Mouse (Mus musculus): ENCODE results near the gene Commd7. TPM values are rescaled to one million over a fixed set of nuclear protein-coding genes. Genes with fewer than 3 reads are reported as not detected.

Commd7 gene
- total and polyA plus RNA-seq, 3 experiments, result 20.9 to 30.9 (median 29.7) TPM

DNA sequence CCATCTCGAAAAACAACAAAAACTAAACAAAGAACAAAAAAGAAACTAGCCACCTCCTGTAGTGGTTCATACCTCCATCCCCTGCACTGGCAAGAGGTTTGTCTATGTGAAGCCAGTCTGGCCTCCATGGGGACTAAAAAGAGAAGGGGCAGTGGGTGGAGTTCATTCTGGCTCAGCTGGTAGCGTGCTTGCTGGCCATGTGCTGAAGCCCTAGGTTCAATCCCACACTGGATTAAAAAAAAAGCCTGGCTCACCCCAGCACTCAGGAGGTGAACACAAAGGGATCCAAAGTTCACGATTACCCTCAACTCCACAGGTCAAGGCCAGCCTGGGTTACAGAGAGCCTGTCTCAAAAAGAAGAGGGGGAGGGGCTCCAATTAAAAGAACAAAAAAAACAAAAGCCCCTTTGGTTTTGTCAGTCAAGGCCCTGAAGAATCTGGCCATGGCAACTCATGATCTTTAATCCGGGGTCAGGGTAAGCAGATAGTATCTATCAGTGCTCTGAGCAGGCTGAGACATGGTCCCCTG is 52.1 kb downstream of the Commd7 start:
- ATAC-seq (ENCODE audit: extremely low read depth, insufficient number of reproducible peaks, low FRiP score, poor library complexity, severe bottlenecking), result no peak
- no peak for DNase-seq (ENCODE audit: low spot score)
- peaks cover 10% of the 10 kb centered on the region; the same call in 1 of the 2 replicates for H3K27me3 ChIP-seq (ENCODE audit: insufficient read depth, low read length)
- TF ChIP-seq CTCF (IDR thresholded peaks at IDR 0.05; ENCODE audit: low read depth, low read length), result no peak
- no peak for TF ChIP-seq POLR2AphosphoS5 (IDR thresholded peaks at IDR 0.05; ENCODE audit: insufficient replicate concordance, low read depth, low read length)
- no peak for TF ChIP-seq GATA2 (IDR thresholded peaks at IDR 0.05; ENCODE audit: borderline replicate concordance, low read depth, low read length)
- no peak for TF ChIP-seq TAL1 (conservative IDR thresholded peaks at IDR 0.05; ENCODE audit: low read depth, low read length)
- no peak for TF ChIP-seq GATA1 (IDR thresholded peaks at IDR 0.05; ENCODE audit: borderline replicate concordance, low read length)
- H3K4me3 ChIP-seq (ENCODE audit: low read depth, low read length), result no peak overlapping the region
- peaks cover 72% of the 10 kb centered on the region for H3K4me1 ChIP-seq (ENCODE audit: insufficient read depth, low read depth, low read length)
- no peaks in the 10 kb centered on the region for H3K9me3 ChIP-seq (replicated peaks)
- H3K36me3 ChIP-seq (replicated peaks), result no peaks in the 10 kb centered on the region

DNA sequence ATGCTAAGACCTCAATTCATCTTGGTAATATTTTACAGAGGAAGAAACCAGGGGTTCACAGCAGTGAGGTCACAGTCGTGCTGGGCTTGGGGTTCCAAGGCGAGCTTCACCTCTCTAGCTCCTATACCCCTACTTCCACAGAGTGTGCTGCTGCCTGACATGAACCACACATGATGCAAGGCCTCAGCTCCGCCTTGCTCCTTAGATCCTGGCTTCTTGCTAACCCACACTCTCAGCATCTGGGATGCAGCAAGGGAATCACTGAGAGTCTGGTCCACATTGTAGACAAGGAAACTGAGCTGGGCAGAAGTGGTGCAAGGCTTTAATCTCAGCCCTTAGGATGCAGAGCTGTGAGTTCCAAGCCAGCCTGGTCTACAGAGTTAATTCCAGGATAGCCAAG is 52.5 kb downstream of the Commd7 start:
- no peak overlapping the region for H3K4me3 ChIP-seq (ENCODE audit: low read depth, low read length)
- H3K27me3 ChIP-seq (ENCODE audit: insufficient read depth, low read length), result peaks cover 12% of the 10 kb centered on the region; the same call in 1 of the 2 replicates
- DNase-seq (ENCODE audit: low spot score) (no peak), ATAC-seq (ENCODE audit: extremely low read depth, insufficient number of reproducible peaks, low FRiP score, poor library complexity, severe bottlenecking) (no peak)
- no peaks in the 10 kb centered on the region for H3K9me3 ChIP-seq (replicated peaks)
- no peaks in the 10 kb centered on the region for H3K36me3 ChIP-seq (replicated peaks)
- TF ChIP-seq TAL1 (conservative IDR thresholded peaks at IDR 0.05; ENCODE audit: low read depth, low read length), result no peak
- no peak for TF ChIP-seq GATA1 (IDR thresholded peaks at IDR 0.05; ENCODE audit: borderline replicate concordance, low read length)
- TF ChIP-seq GATA2 (IDR thresholded peaks at IDR 0.05; ENCODE audit: borderline replicate concordance, low read depth, low read length), result no peak
- TF ChIP-seq POLR2AphosphoS5 (IDR thresholded peaks at IDR 0.05; ENCODE audit: insufficient replicate concordance, low read depth, low read length), result no peak
- H3K4me1 ChIP-seq (ENCODE audit: insufficient read depth, low read depth, low read length), result peaks cover 77% of the 10 kb centered on the region

DNA sequence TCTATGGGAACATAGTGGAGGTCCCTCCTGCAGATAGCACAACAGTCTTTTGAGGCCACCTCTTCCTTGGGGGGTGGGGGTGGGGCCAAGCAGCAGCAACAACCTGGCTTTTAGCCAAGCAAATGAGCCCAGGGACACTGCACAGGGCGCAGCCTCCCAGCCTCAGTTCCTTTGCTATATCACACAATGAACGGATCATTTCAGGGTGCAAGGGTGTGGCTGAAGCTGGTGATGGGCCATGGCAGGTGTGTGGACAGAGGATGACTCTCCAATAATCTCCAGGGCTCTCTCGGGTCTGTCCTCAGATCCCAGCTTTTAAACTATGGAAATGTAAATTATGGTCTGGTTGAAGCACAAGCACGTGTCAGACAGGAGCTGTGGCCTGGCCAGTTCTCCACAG is 55.5 kb downstream of the Commd7 start:
- Histone ChIP-seq H3K4me1 (ENCODE audit: insufficient read depth, low read depth, low read length) (peaks cover 77% of the 10 kb centered on the region), H3K27me3 (ENCODE audit: insufficient read depth, low read length) (peaks cover 17% of the 10 kb centered on the region; the same call in 1 of the 2 replicates), H3K36me3 (replicated peaks) (no peaks in the 10 kb centered on the region), H3K9me3 (replicated peaks) (no peaks in the 10 kb centered on the region), H3K4me3 (ENCODE audit: low read depth, low read length) (0 out of 2 replicates have a peak overlapping the region, but pooled peaks have one; percentile 3)
- DNase-seq (ENCODE audit: low spot score) (peak; percentile 47), ATAC-seq (ENCODE audit: extremely low read depth, insufficient number of reproducible peaks, low FRiP score, poor library complexity, severe bottlenecking) (no peak)
- TF ChIP-seq POLR2AphosphoS5 (IDR thresholded peaks at IDR 0.05; ENCODE audit: insufficient replicate concordance, low read depth, low read length), result no peak
- TF ChIP-seq CTCF (IDR thresholded peaks at IDR 0.05; ENCODE audit: low read depth, low read length), result no peak
- TF ChIP-seq GATA2 (IDR thresholded peaks at IDR 0.05; ENCODE audit: borderline replicate concordance, low read depth, low read length), result no peak
- no peak for TF ChIP-seq TAL1 (conservative IDR thresholded peaks at IDR 0.05; ENCODE audit: low read depth, low read length)

DNA sequence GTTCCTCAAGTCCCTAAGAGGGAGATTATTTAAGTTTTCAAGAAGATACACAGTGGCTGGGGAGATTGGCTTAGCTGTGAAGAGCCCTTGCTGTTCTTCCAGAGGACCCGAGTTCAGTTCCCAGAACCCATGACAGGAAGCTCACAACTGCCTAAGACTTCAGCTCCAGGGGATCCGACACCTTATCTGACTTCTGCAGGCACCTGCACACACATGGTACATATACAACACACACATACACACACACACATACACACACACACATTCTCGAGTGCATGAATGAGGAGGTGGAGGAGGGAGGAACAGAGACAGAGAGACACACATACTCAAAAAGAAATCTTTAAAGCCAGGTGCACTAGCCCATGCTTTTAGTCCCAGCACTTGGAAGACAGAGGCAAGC is 56.4 kb downstream of the Commd7 start:
- Histone ChIP-seq H3K4me3 (ENCODE audit: low read depth, low read length) (no peak overlapping the region), H3K4me1 (ENCODE audit: insufficient read depth, low read depth, low read length) (peaks cover 72% of the 10 kb centered on the region), H3K36me3 (replicated peaks) (no peaks in the 10 kb centered on the region), H3K9me3 (replicated peaks) (no peaks in the 10 kb centered on the region), H3K27me3 (ENCODE audit: insufficient read depth, low read length) (peaks cover 14% of the 10 kb centered on the region; the same call in 1 of the 2 replicates)
- TF ChIP-seq GATA2 (IDR thresholded peaks at IDR 0.05; ENCODE audit: borderline replicate concordance, low read depth, low read length), result no peak
- TF ChIP-seq TAL1 (conservative IDR thresholded peaks at IDR 0.05; ENCODE audit: low read depth, low read length), result peak; percentile 51
- DNase-seq (ENCODE audit: low spot score), result no peak
- ATAC-seq (ENCODE audit: extremely low read depth, insufficient number of reproducible peaks, low FRiP score, poor library complexity, severe bottlenecking), result peak; percentile 28

DNA sequence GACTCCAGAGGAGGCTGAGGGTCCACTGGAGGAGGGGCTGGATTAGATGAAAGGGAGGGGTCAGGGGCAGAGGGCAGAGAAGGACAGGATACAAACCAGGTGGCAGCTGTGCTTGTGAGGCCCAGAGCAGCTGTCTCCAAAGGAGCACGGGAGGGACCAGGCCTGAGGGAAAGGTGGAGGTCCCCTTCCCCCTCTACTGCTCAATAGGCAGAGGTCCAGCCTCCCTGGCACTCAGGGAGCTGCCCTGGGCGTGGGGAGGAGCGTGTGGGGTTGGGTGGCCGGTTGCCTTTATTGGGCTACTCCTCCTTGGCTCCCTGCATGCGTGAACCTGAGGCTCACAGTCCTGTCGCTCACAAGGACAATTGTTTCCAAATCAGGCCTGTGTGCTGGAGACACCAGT is 57.0 kb downstream of the Commd7 start:
- Histone ChIP-seq H3K36me3 (replicated peaks) (no peaks in the 10 kb centered on the region), H3K4me3 (ENCODE audit: low read depth, low read length) (no peak overlapping the region), H3K9me3 (replicated peaks) (no peaks in the 10 kb centered on the region), H3K27me3 (ENCODE audit: insufficient read depth, low read length) (peaks cover 13% of the 10 kb centered on the region; the same call in 1 of the 2 replicates), H3K4me1 (ENCODE audit: insufficient read depth, low read depth, low read length) (peaks cover 66% of the 10 kb centered on the region)
- ATAC-seq (ENCODE audit: extremely low read depth, insufficient number of reproducible peaks, low FRiP score, poor library complexity, severe bottlenecking), result 0 out of 2 replicates have a peak, but pooled peaks have one; percentile 8
- TF ChIP-seq CTCF (IDR thresholded peaks at IDR 0.05; ENCODE audit: low read depth, low read length), result no peak
- no peak for TF ChIP-seq GATA1 (IDR thresholded peaks at IDR 0.05; ENCODE audit: borderline replicate concordance, low read length)
- TF ChIP-seq GATA2 (IDR thresholded peaks at IDR 0.05; ENCODE audit: borderline replicate concordance, low read depth, low read length), result no peak
- no peak for TF ChIP-seq TAL1 (conservative IDR thresholded peaks at IDR 0.05; ENCODE audit: low read depth, low read length)
- TF ChIP-seq POLR2AphosphoS5 (IDR thresholded peaks at IDR 0.05; ENCODE audit: insufficient replicate concordance, low read depth, low read length), result no peak
- DNase-seq (ENCODE audit: low spot score), result no peak

DNA sequence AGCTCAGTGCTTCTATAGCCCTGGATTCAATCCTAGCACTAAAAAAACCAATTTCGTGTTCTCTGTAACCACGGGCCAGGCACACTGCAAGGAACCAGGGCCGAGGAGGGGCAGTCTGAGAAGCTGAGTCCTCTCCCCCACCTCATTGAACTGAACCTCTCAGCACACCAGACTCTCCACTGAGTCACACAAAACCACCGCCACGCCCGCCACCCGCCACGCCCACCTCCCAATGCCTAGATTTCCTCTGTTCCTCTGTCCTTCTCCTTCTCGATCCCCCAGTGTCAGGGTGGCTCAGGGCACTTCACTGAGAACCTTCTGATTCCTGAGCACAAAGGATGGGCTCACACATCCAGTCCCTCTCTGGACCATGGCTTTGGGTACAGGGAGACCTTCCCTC is 59.5 kb downstream of the Commd7 start:
- TF ChIP-seq GATA2 (IDR thresholded peaks at IDR 0.05; ENCODE audit: borderline replicate concordance, low read depth, low read length), result no peak
- TF ChIP-seq GATA1 (IDR thresholded peaks at IDR 0.05; ENCODE audit: borderline replicate concordance, low read length), result no peak
- no peak for TF ChIP-seq TAL1 (conservative IDR thresholded peaks at IDR 0.05; ENCODE audit: low read depth, low read length)
- TF ChIP-seq POLR2AphosphoS5 (IDR thresholded peaks at IDR 0.05; ENCODE audit: insufficient replicate concordance, low read depth, low read length), result no peak
- TF ChIP-seq CTCF (IDR thresholded peaks at IDR 0.05; ENCODE audit: low read depth, low read length), result no peak
- no peaks in the 10 kb centered on the region for H3K36me3 ChIP-seq (replicated peaks)
- no peaks in the 10 kb centered on the region for H3K9me3 ChIP-seq (replicated peaks)
- ATAC-seq (ENCODE audit: extremely low read depth, insufficient number of reproducible peaks, low FRiP score, poor library complexity, severe bottlenecking) (no peak), DNase-seq (ENCODE audit: low spot score) (no peak)
- H3K4me3 ChIP-seq (ENCODE audit: low read depth, low read length), result no peak overlapping the region
- peaks cover 63% of the 10 kb centered on the region for H3K4me1 ChIP-seq (ENCODE audit: insufficient read depth, low read depth, low read length)
- peaks cover 17% of the 10 kb centered on the region; the same call in 1 of the 2 replicates for H3K27me3 ChIP-seq (ENCODE audit: insufficient read depth, low read length)

Data from G1E (cell line).